Mouse (Mus musculus) E14TG2a.4 (cell line): ENCODE measurements at regions not wholly inside any gene's neighbourhood (a gene's known extent, or its start where the extent isn't known, plus 50 kb on each side); places are given as distances from the start of the nearest gene placed in this dataset.

Experiments
- H3K27me3 ChIP-seq: 2 replicates; pipeline ENCODE4 v1.6.1; 2014; ENCODE audit warnings: low read length, control low read depth; ENCODE audit not compliant: insufficient read depth
- H3K36me3 ChIP-seq: 2 replicates; pipeline ENCODE4 v1.6.1; 2014; ENCODE audit warnings: low read length, control low read depth; ENCODE audit not compliant: insufficient read depth
- H3K4me1 ChIP-seq: replicated peaks from 2 replicates; pipeline ENCODE4 v1.6.1; 2014; ENCODE audit warnings: low read depth, low read length, control low read depth
- H3K4me3 ChIP-seq: replicated peaks from 2 replicates; pipeline ENCODE4 v1.5.1; 2014; ENCODE audit warnings: mild to moderate bottlenecking, low read length
- H3K9me3 ChIP-seq: 2 replicates; pipeline ENCODE4 v1.6.1; 2014; ENCODE audit warnings: low read length, control low read depth
- CTCF ChIP-seq: conservative IDR thresholded peaks from 2 replicates; pipeline ENCODE4 v1.5.1; 2014; ENCODE audit warnings: low read length
- NANOG ChIP-seq: IDR thresholded peaks from 2 replicates; pipeline ENCODE4 v1.6.1; 2014; ENCODE audit warnings: borderline replicate concordance, low read length, mixed read lengths
- POU5F1 ChIP-seq: IDR thresholded peaks from 2 replicates; pipeline ENCODE4 v1.6.1; 2014; ENCODE audit warnings: low read length, borderline replicate concordance

GRCm38 (mm10) chr8:113554700-113555455 is 80.5 kb upstream of the Mon1b start:
- H3K27me3 ChIP-seq, result no peaks in the 10 kb centered on the region
- TF ChIP-seq NANOG (no peak), POU5F1 (no peak), CTCF (no peak)
- H3K9me3 ChIP-seq, result no peaks in the 10 kb centered on the region
- H3K36me3 ChIP-seq, result no peaks in the 10 kb centered on the region
- peaks cover 5% of the 10 kb centered on the region for H3K4me1 ChIP-seq
- no peak overlapping the region for H3K4me3 ChIP-seq

- no peak for TF ChIP-seq POU5F1
- no peak for TF ChIP-seq NANOG
- no peak for TF ChIP-seq CTCF
Measured at GRCm38 (mm10) chr8:113556994-113557393, 78.4 kb upstream of the Mon1b start.

GRCm38 (mm10) chr8:113581098-113581497 is 54.3 kb upstream of the Mon1b start:
- H3K4me3 ChIP-seq, result no peak overlapping the region
- no peak for TF ChIP-seq NANOG
- no peak for TF ChIP-seq POU5F1
- no peak for TF ChIP-seq CTCF
- no peaks in the 10 kb centered on the region for H3K4me1 ChIP-seq
- H3K9me3 ChIP-seq, result peaks cover 5% of the 10 kb centered on the region; the same call in 1 of the 2 replicates
- H3K27me3 ChIP-seq, result no peaks in the 10 kb centered on the region
- H3K36me3 ChIP-seq, result no peaks in the 10 kb centered on the region

More at GRCm38 (mm10) chr8:113556994-113557393, 78.4 kb upstream of the Mon1b start:
- H3K36me3 ChIP-seq, result no peaks in the 10 kb centered on the region
- H3K4me1 ChIP-seq, result peaks cover 5% of the 10 kb centered on the region
- no peak overlapping the region for H3K4me3 ChIP-seq
- no peaks in the 10 kb centered on the region for H3K9me3 ChIP-seq
- H3K27me3 ChIP-seq, result no peaks in the 10 kb centered on the region

GRCm38 (mm10) chr8:113581704-113582103 is 53.7 kb upstream of the Mon1b start:
- Histone ChIP-seq H3K4me3 (no peak overlapping the region), H3K9me3 (0 out of 2 replicates have a peak, but pooled peaks cover under 1% of the 10 kb centered on the region), H3K36me3 (no peaks in the 10 kb centered on the region), H3K4me1 (no peaks in the 10 kb centered on the region), H3K27me3 (no peaks in the 10 kb centered on the region)
- TF ChIP-seq CTCF, result no peak
- TF ChIP-seq NANOG, result no peak
- TF ChIP-seq POU5F1, result no peak

GRCm38 (mm10) chr8:113582180-113582975 is 53.0 kb upstream of the Mon1b start:
- Histone ChIP-seq H3K27me3 (no peaks in the 10 kb centered on the region), H3K36me3 (no peaks in the 10 kb centered on the region), H3K9me3 (no peaks in the 10 kb centered on the region), H3K4me1 (no peaks in the 10 kb centered on the region), H3K4me3 (no peak overlapping the region)
- TF ChIP-seq POU5F1, result no peak
- TF ChIP-seq NANOG, result no peak
- TF ChIP-seq CTCF, result peak; percentile 43

GRCm38 (mm10) chr8:113583801-113584200 is 51.6 kb upstream of the Mon1b start:
- Histone ChIP-seq H3K4me1 (no peaks in the 10 kb centered on the region), H3K9me3 (no peaks in the 10 kb centered on the region), H3K27me3 (no peaks in the 10 kb centered on the region), H3K4me3 (no peak overlapping the region), H3K36me3 (no peaks in the 10 kb centered on the region)
- no peak for TF ChIP-seq NANOG
- no peak for TF ChIP-seq POU5F1
- TF ChIP-seq CTCF, result no peak; the same call in 1 of the 2 replicates
